Mouse (Mus musculus) liver, embryonic 14.5 days (tissue): ENCODE results near the gene Lyrm1.

Experiments
- CTCF ChIP-seq: IDR thresholded peaks from 2 replicates; pipeline ENCODE4 v1.5.1; 2016; ENCODE audit warnings: antibody characterized with exemption, low read depth, control low read depth
- EP300 ChIP-seq: IDR thresholded peaks from 2 replicates; pipeline ENCODE4 v1.6.1; 2016; ENCODE audit warnings: antibody characterized with exemption, low read depth

- TF ChIP-seq CTCF: no peak
- no peak for TF ChIP-seq EP300
Observed at GRCm38 (mm10) chr7:119960546-119960945, 64.9 kb downstream of the Lyrm1 start.
